Mouse (Mus musculus): ENCODE measurements around the gene Sipa1l2.

Gene Sipa1l2

GRCm38 (mm10) chr8:125391685-125392084 lies 177.9 kb downstream of the Sipa1l2 start:
- no peak for DNase-seq

DNA sequence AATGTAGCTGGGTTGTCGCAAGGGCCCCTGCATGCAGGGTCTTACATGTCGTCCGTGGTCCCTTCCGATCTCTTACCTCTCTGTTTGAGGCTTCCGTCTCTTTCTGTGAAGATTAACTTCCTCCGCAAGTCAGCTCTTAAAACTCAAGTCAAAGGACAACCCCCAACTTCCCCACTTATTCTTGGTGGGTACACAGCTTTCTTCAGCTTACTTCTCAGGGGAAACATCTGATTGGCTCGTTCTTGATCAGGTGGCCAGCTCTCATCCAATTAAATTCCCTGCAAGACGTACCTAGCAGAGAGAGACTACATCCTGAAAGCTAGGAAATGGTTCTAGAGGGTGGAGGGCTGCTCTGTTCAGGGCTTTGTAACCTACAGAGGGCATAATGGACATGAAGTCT lies 178.3 kb downstream of the Sipa1l2 start:
- no peak for DNase-seq

DNA sequence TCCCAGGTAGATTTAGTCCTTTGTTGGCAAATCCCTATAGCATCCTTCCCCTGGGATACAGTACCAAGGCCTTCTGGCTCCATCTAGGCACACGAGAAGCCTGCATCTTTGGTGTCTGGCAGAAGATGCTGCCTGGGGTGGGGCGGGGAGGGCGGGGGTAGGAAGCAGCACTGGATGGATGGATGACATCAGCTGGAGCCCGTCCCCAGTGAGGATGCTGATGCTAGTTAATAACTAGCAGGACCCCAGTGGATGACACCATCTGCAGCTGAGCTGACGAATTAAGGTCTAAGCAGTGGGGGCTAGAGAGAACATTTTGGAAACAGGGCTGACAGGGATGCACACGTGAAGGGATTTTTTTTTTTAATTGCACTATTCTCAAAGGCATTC lies 179.1 kb downstream of the Sipa1l2 start:
- DNase-seq = no peak

- DNase-seq = peak; percentile 76
These were observed 179.7 kb downstream of the Sipa1l2 start for GRCm38 (mm10) chr8:125389756-125390505.

DNA sequence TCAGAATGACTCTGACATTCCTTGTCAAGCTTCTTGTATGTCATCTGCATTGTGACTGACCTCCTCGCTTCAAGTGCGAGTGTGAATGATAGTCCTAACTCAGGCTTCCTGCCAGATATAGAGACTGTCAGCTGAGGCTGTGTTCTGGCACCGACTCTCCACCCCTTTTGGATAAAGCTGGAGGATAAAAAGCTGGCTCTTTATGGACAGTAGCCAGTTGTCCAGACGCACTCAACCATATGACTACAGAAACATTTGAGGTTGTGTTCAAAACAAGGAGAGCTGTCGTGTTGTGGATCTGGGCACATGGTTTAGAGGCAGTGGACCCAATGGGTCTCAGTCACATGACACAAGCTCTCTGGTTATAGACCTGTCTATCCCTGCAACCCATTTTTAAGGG lies 180.3 kb downstream of the Sipa1l2 start:
- DNase-seq = peak; percentile 84

DNA sequence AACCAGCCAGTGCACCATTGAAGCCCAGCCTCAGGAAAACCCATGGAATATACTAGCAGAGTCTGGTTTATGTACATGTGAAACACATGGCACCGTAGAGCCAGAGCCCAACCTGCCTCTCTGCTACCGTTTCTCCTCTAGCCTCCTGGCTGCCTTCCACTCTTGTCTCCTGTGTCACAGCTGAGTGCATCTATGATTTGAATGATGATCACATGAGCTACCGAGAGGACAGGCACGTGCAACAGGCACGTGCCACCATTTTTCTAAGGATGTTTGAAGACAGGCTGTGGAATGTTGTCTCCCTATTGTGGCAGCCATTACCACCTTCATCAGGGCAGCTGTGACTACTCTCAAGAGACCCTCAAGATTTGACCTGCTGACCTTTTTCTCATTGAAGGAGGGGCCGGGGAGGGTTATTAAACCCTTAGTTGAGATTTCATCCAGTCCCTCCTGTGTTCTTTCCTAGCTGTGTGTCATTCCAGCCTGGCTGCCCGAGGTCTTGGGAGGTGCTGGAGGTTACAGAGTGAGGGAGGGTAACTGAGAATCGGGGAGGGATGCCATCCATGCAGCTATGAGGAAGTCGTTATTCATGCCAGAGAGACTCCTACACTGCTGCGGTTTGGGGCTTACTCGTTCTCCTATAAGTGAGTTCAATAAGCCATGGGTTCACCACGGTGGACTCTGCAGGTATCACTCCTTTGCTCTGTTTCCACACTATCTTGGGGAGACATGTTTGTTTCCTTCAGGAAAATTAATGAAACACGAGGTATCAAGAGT lies 181.0 kb downstream of the Sipa1l2 start:
- peak; percentile 73 for DNase-seq

- DNase-seq = peak; percentile 42
These were observed 184.0 kb downstream of the Sipa1l2 start for GRCm38 (mm10) chr8:125385519-125386150.

GRCm38 (mm10) chr8:125384551-125385183 lies 184.9 kb downstream of the Sipa1l2 start:
- no peak for DNase-seq

- no peak for DNase-seq
These were observed 187.9 kb downstream of the Sipa1l2 start for GRCm38 (mm10) chr8:125381674-125382073.

DNA sequence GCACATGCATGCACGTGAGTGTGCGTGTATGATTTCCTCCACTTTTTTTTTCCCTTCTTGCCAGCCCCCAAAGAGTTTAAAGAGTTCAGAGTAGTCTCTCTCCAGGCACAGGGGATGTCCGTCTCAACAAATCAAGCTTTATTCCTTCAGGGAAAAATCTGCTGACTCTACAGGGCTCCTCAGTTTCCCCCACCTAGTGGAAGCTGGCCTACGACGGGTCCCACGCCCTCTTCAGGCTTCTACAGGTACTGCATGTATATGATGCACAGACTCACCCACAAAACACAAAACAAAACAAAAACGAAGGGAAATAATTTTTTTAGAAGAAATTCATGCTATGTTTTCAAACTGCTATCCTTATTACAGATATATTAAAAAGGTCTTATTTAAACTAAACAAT lies 189.7 kb downstream of the Sipa1l2 start:
- no peak for DNase-seq

DNA sequence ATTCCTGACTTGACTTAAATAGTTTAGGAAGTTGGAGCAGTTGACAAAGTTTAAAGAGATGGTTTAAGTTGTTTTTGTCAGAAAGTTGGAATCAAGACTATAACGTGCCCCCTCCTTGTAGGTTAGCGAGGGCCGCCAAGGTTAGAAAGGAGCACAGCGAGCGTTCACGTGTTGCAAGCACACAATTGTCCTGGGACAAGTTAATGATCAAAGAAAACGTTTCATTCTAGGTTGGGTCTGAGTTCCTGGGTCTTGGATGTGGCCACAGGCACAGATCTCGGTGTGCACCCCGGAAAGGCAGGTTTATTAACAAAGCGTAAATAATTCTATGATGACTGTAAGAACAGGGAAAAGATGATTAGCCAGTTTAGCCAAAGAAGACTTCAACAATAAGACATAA lies 190.5 kb downstream of the Sipa1l2 start:
- DNase-seq = peak; percentile 48

DNA sequence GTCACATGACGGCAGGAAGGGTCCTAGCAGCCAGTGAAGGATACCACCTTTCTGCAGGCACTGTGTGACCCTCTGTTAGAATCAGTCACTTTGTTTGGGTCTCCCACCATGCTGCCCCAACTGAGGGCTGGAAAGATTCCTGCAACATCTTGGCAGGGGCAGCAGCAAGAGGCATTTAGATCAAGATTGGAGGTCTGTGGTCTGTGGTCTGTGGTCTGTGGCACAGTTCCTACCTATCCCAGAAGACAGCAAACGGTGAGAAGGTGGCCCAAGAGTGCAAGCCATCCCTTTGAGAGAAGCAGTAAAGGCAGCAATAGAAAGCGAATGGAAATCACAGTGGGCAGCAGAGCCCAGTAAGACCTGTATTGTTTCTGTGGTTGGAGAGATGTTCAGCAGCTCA lies 191.9 kb downstream of the Sipa1l2 start:
- no peak for DNase-seq

GRCm38 (mm10) chr8:125376448-125376845 lies 193.2 kb downstream of the Sipa1l2 start:
- no peak for DNase-seq

- DNase-seq = no peak
These were observed 193.8 kb downstream of the Sipa1l2 start for GRCm38 (mm10) chr8:125375659-125376447.

- no peak for DNase-seq
These were observed 197.0 kb downstream of the Sipa1l2 start for GRCm38 (mm10) chr8:125372596-125372995.

- DNase-seq = peak; percentile 71
These were observed 199.9 kb downstream of the Sipa1l2 start for GRCm38 (mm10) chr8:125369491-125370236.

GRCm38 (mm10) chr8:125368341-125369035 lies 201.1 kb downstream of the Sipa1l2 start:
- DNase-seq = peak; percentile 77
